ENCODE assay signal across 8 mouse cellular contexts in genomic region chr4:82505121-82506031, GRCm38 (mm10).
DNase-seq lines count a peak whose midpoint lies in the region; ATAC-seq lines count a peak whose summit lies in the region.

No protein-coding gene starts in this region.

- 1% methylated on average over 62 of the region's 72 CpGs for WGBS in embryonic facial prominence, embryonic 13.5 days
- WGBS in heart, embryonic 10.5 days = 1% methylated on average over 53 of the region's 72 CpGs
- 1% methylated on average over 61 of the region's 72 CpGs for WGBS in kidney, embryonic 14.5 days
- WGBS in liver, embryonic 11.5 days = 1% methylated on average over 71 of the region's 72 CpGs
- WGBS in neural tube, embryonic 12.5 days = under 1% methylated on average over 61 of the region's 72 CpGs

- peak overlapping the region; percentile 100 for H3K9ac ChIP-seq in embryonic facial prominence, embryonic 13.5 days
- H3K9ac ChIP-seq in kidney, embryonic 14.5 days (ENCODE audit: low read depth, low read length) = peak overlapping the region; percentile 97
- peak overlapping the region; percentile 81 for H3K9ac ChIP-seq in liver, embryonic 11.5 days (ENCODE audit: low read depth, low read length)
- peak overlapping the region; percentile 94 for H3K9ac ChIP-seq in neural tube, embryonic 12.5 days

- peak overlapping the region; percentile 89 for H3K4me2 ChIP-seq in embryonic facial prominence, embryonic 13.5 days
- peak overlapping the region; percentile 66 for H3K4me2 ChIP-seq in kidney, embryonic 14.5 days (replicated peaks; ENCODE audit: low read depth, low read length)
- H3K4me2 ChIP-seq in liver, embryonic 11.5 days = peak overlapping the region; percentile 70
- peak overlapping the region; percentile 92 for H3K4me2 ChIP-seq in neural tube, embryonic 12.5 days (replicated peaks)

- H3K4me1 ChIP-seq in megakaryocyte, embryonic 14.5 days = peaks cover 30% of the 10 kb centered on the region
- H3K4me1 ChIP-seq in embryonic facial prominence, embryonic 13.5 days = peaks cover 41% of the 10 kb centered on the region
- peaks cover 36% of the 10 kb centered on the region for H3K4me1 ChIP-seq in heart, embryonic 10.5 days
- peaks cover 20% of the 10 kb centered on the region for H3K4me1 ChIP-seq in kidney, embryonic 14.5 days (ENCODE audit: control insufficient read depth, insufficient read depth, low read length)
- H3K4me1 ChIP-seq in liver, embryonic 11.5 days (replicated peaks; ENCODE audit: control insufficient read depth, insufficient read depth, low read length) = 0 out of 2 replicates have a peak, but pooled peaks cover 6% of the 10 kb centered on the region
- H3K4me1 ChIP-seq in neural tube, embryonic 12.5 days = peaks cover 24% of the 10 kb centered on the region; the same call in 1 of the 2 replicates

- no peaks in the 10 kb centered on the region for H3K9me3 ChIP-seq in megakaryocyte, embryonic 14.5 days
- no peaks in the 10 kb centered on the region for H3K9me3 ChIP-seq in embryonic facial prominence, embryonic 13.5 days
- H3K9me3 ChIP-seq in heart, embryonic 10.5 days = no peaks in the 10 kb centered on the region
- H3K9me3 ChIP-seq in kidney, embryonic 14.5 days (ENCODE audit: control insufficient read depth, low read length) = no peaks in the 10 kb centered on the region
- no peaks in the 10 kb centered on the region for H3K9me3 ChIP-seq in liver, embryonic 11.5 days (ENCODE audit: control insufficient read depth, low read length)
- no peaks in the 10 kb centered on the region for H3K9me3 ChIP-seq in neural tube, embryonic 12.5 days

- H3K27ac ChIP-seq in embryonic facial prominence, embryonic 13.5 days = peak overlapping the region; percentile 100
- peak overlapping the region; percentile 99 for H3K27ac ChIP-seq in heart, embryonic 10.5 days
- H3K27ac ChIP-seq in kidney, embryonic 14.5 days (ENCODE audit: low read depth, low read length) = peak overlapping the region; percentile 98
- H3K27ac ChIP-seq in liver, embryonic 11.5 days (ENCODE audit: low read depth, low read length) = peak overlapping the region; percentile 97
- H3K27ac ChIP-seq in neural tube, embryonic 12.5 days = peak overlapping the region; percentile 98

- no peaks in the 10 kb centered on the region for H3K36me3 ChIP-seq in megakaryocyte, embryonic 14.5 days (replicated peaks; ENCODE audit: low read length)
- no peaks in the 10 kb centered on the region for H3K36me3 ChIP-seq in embryonic facial prominence, embryonic 13.5 days
- no peaks in the 10 kb centered on the region for H3K36me3 ChIP-seq in heart, embryonic 10.5 days
- no peaks in the 10 kb centered on the region for H3K36me3 ChIP-seq in kidney, embryonic 14.5 days (ENCODE audit: control insufficient read depth, insufficient read depth, low read length)
- no peaks in the 10 kb centered on the region for H3K36me3 ChIP-seq in liver, embryonic 11.5 days (ENCODE audit: control insufficient read depth, insufficient read depth, low read length)
- H3K36me3 ChIP-seq in neural tube, embryonic 12.5 days = no peaks in the 10 kb centered on the region

- peak overlapping the region; percentile 88 for H3K4me3 ChIP-seq in megakaryocyte, embryonic 14.5 days (replicated peaks)
- peak overlapping the region; percentile 97 for H3K4me3 ChIP-seq in embryonic facial prominence, embryonic 13.5 days
- H3K4me3 ChIP-seq in heart, embryonic 10.5 days = peak overlapping the region; percentile 93
- peak overlapping the region; percentile 86 for H3K4me3 ChIP-seq in kidney, embryonic 14.5 days (ENCODE audit: low read length)
- H3K4me3 ChIP-seq in liver, embryonic 11.5 days (ENCODE audit: low read depth, low read length) = peak overlapping the region; percentile 73
- peak overlapping the region; percentile 81 for H3K4me3 ChIP-seq in neural tube, embryonic 12.5 days

- ATAC-seq in megakaryocyte, adult 5-6 weeks (ENCODE audit: poor library complexity, severe bottlenecking) = no peak
- ATAC-seq in embryonic facial prominence, embryonic 13.5 days (ENCODE audit: insufficient number of reproducible peaks, insufficient read depth, low FRiP score, low TSS enrichment, low read depth) = peak; percentile 59; the same call in 1 of the 2 replicates
- ATAC-seq in kidney, embryonic 14.5 days (ENCODE audit: low FRiP score, low TSS enrichment) = peak; percentile 51
- peak; percentile 39 for ATAC-seq in liver, embryonic 11.5 days (replicated peaks; ENCODE audit: low FRiP score)
- ATAC-seq in neural tube, embryonic 12.5 days (ENCODE audit: low FRiP score, low read depth) = peak; percentile 14

- peaks cover 88% of the 10 kb centered on the region for H3K27me3 ChIP-seq in megakaryocyte, embryonic 14.5 days (replicated peaks)
- no peaks in the 10 kb centered on the region for H3K27me3 ChIP-seq in embryonic facial prominence, embryonic 13.5 days
- H3K27me3 ChIP-seq in heart, embryonic 10.5 days (ENCODE audit: insufficient read depth, poor library complexity, severe bottlenecking) = no peaks in the 10 kb centered on the region
- H3K27me3 ChIP-seq in kidney, embryonic 14.5 days (ENCODE audit: control insufficient read depth, insufficient read depth, low read length) = peaks cover 8% of the 10 kb centered on the region; the same call in 1 of the 2 replicates
- H3K27me3 ChIP-seq in liver, embryonic 11.5 days (replicated peaks; ENCODE audit: control insufficient read depth, insufficient read depth, low read length) = peaks cover 56% of the 10 kb centered on the region
- H3K27me3 ChIP-seq in neural tube, embryonic 12.5 days (replicated peaks) = no peaks in the 10 kb centered on the region

- DNase-seq in heart, embryonic 10.5 days (ENCODE audit: low spot score) = peak; percentile 92
- DNase-seq in liver, embryonic 11.5 days (ENCODE audit: low spot score) = peak; percentile 71
- peak; percentile 57 for DNase-seq in urinary bladder, postnatal 25 days (ENCODE audit: low spot score)
